Comparison of ENCODE assay signal across 23 mouse cellular contexts in genomic region chr2:28409566-28409965, GRCm38 (mm10). TPM values are rescaled to one million over a fixed set of nuclear protein-coding genes. Genes with fewer than 3 reads are reported as not detected.
DNase-seq lines count a peak whose midpoint lies in the region; ATAC-seq and TF ChIP-seq lines count a peak whose summit lies in the region.
"Had no signal": no experiment of that assay in that cellular context is flagged by ENCODE, and none has a peak within 500 bp of the region (broad histone marks: within the 10 kb centered on the region; RNA-seq: fewer than 3 reads in every experiment).

No protein-coding gene starts in this region.

- no peak for DNase-seq in hindbrain, embryonic 10.5 days (ENCODE audit: low spot score)
- peak; percentile 20 for DNase-seq in neural tube, embryonic 11.5 days (ENCODE audit: low spot score)
- DNase-seq in neural tube, embryonic 10.5 days (ENCODE audit: extremely low spot score, low spot score): no peak
- DNase-seq in hindbrain, postnatal 0 days (ENCODE audit: low spot score): peak; percentile 56
- no peak for DNase-seq in frontal cortex, postnatal 36 days (ENCODE audit: low spot score in 2 of 2)
- DNase-seq in frontal cortex, postnatal 10 days (ENCODE audit: low spot score in 2 of 2): no peak
- DNase-seq: adrenal gland, postnatal 10 days; cerebellum, adult 2 months; gastrocnemius, postnatal 10 days; heart, postnatal 4 days; kidney, postnatal 25 days; liver, embryonic 13.5 days; lung, embryonic 14.5 days; thymus, adult 18-20 months; thymus, postnatal 4 days had no signal

- no peaks in the 10 kb centered on the region for H3K9me3 ChIP-seq in hindbrain, embryonic 13.5 days
- no peaks in the 10 kb centered on the region for H3K9me3 ChIP-seq in hindbrain, embryonic 10.5 days
- H3K9me3 ChIP-seq in neural tube, embryonic 11.5 days (ENCODE audit: control insufficient read depth, low read length): no peaks in the 10 kb centered on the region
- no peaks in the 10 kb centered on the region for H3K9me3 ChIP-seq in hindbrain, postnatal 0 days (ENCODE audit: low read length)
- H3K9me3 ChIP-seq: embryonic facial prominence, embryonic 10.5 days; heart, embryonic 10.5 days; intestine, embryonic 15.5 days; liver, embryonic 13.5 days had no signal

- H3K27ac ChIP-seq in hindbrain, embryonic 13.5 days: 0 out of 2 replicates have a peak overlapping the region, but pooled peaks have one; percentile 23
- H3K27ac ChIP-seq in hindbrain, embryonic 10.5 days: no peak overlapping the region
- no peak overlapping the region for H3K27ac ChIP-seq in neural tube, embryonic 11.5 days (ENCODE audit: low read depth, low read length)
- no peak overlapping the region for H3K27ac ChIP-seq in hindbrain, postnatal 0 days
- H3K27ac ChIP-seq: embryonic facial prominence, embryonic 10.5 days; heart, embryonic 10.5 days; intestine, embryonic 15.5 days; liver, embryonic 13.5 days had no signal

- no peak for TF ChIP-seq CTCF in hindbrain, postnatal 0 days (IDR thresholded peaks at IDR 0.05; ENCODE audit: low read depth)

- WGBS in hindbrain, embryonic 13.5 days: 37% methylated on average over 3 of the region's 3 CpGs
- WGBS in hindbrain, embryonic 10.5 days: 63% methylated on average over 3 of the region's 3 CpGs
- 56% methylated on average over 3 of the region's 3 CpGs for WGBS in neural tube, embryonic 11.5 days
- 37% methylated on average over 3 of the region's 3 CpGs for WGBS in hindbrain, postnatal 0 days

- ATAC-seq in hindbrain, embryonic 13.5 days (ENCODE audit: low FRiP score): no peak
- no peak for ATAC-seq in neural tube, embryonic 11.5 days (ENCODE audit: insufficient read depth, low FRiP score, low TSS enrichment)
- ATAC-seq in hindbrain, postnatal 0 days: 0 out of 2 replicates have a peak, but pooled peaks have one; percentile 49
- ATAC-seq: intestine, embryonic 15.5 days had no signal

- no peak overlapping the region for H3K4me2 ChIP-seq in hindbrain, embryonic 13.5 days
- H3K4me2 ChIP-seq in neural tube, embryonic 11.5 days (ENCODE audit: low read depth): no peak overlapping the region
- no peak overlapping the region for H3K4me2 ChIP-seq in hindbrain, postnatal 0 days (ENCODE audit: low read depth, low read length)
- H3K4me2 ChIP-seq: intestine, embryonic 15.5 days; liver, embryonic 13.5 days; lung, embryonic 14.5 days had no signal

- no peak overlapping the region for H3K4me3 ChIP-seq in hindbrain, embryonic 13.5 days
- no peak overlapping the region for H3K4me3 ChIP-seq in hindbrain, embryonic 10.5 days
- H3K4me3 ChIP-seq in neural tube, embryonic 11.5 days (ENCODE audit: low read depth, low read length): no peak overlapping the region
- H3K4me3 ChIP-seq in hindbrain, postnatal 0 days (ENCODE audit: low read length): no peak overlapping the region
- H3K4me3 ChIP-seq: embryonic facial prominence, embryonic 10.5 days; heart, embryonic 10.5 days; intestine, embryonic 15.5 days; liver, embryonic 13.5 days had no signal

- 0 out of 2 replicates have a peak, but pooled peaks cover 6% of the 10 kb centered on the region for H3K27me3 ChIP-seq in hindbrain, embryonic 13.5 days
- no peaks in the 10 kb centered on the region for H3K27me3 ChIP-seq in hindbrain, embryonic 10.5 days (ENCODE audit: insufficient read depth, poor library complexity, severe bottlenecking)
- H3K27me3 ChIP-seq in neural tube, embryonic 11.5 days (ENCODE audit: control insufficient read depth, insufficient read depth, low read length): no peaks in the 10 kb centered on the region
- H3K27me3 ChIP-seq in hindbrain, postnatal 0 days (ENCODE audit: insufficient read depth, low read length): no peaks in the 10 kb centered on the region
- H3K27me3 ChIP-seq: intestine, embryonic 15.5 days; liver, embryonic 13.5 days had no signal

- H3K36me3 ChIP-seq in hindbrain, embryonic 13.5 days: no peaks in the 10 kb centered on the region
- no peaks in the 10 kb centered on the region for H3K36me3 ChIP-seq in hindbrain, embryonic 10.5 days
- H3K36me3 ChIP-seq in neural tube, embryonic 11.5 days (ENCODE audit: control insufficient read depth, insufficient read depth, low read length): no peaks in the 10 kb centered on the region
- no peaks in the 10 kb centered on the region for H3K36me3 ChIP-seq in hindbrain, postnatal 0 days (ENCODE audit: insufficient read depth, low read length)
- H3K36me3 ChIP-seq: embryonic facial prominence, embryonic 10.5 days; heart, embryonic 10.5 days; intestine, embryonic 15.5 days; liver, embryonic 13.5 days had no signal

- H3K9ac ChIP-seq in hindbrain, embryonic 13.5 days: no peak overlapping the region
- H3K9ac ChIP-seq in neural tube, embryonic 11.5 days (ENCODE audit: low read length): no peak overlapping the region
- H3K9ac ChIP-seq in hindbrain, postnatal 0 days (replicated peaks; ENCODE audit: low read length): no peak overlapping the region
- H3K9ac ChIP-seq: intestine, embryonic 15.5 days; liver, embryonic 13.5 days; lung, embryonic 14.5 days had no signal

- peaks cover 15% of the 10 kb centered on the region for H3K4me1 ChIP-seq in hindbrain, embryonic 13.5 days (replicated peaks)
- H3K4me1 ChIP-seq in hindbrain, embryonic 10.5 days (replicated peaks): peaks cover 13% of the 10 kb centered on the region; the same call in 1 of the 2 replicates
- H3K4me1 ChIP-seq in neural tube, embryonic 11.5 days (ENCODE audit: control insufficient read depth, insufficient read depth, low read length): no peaks in the 10 kb centered on the region
- 0 out of 2 replicates have a peak, but pooled peaks cover 4% of the 10 kb centered on the region for H3K4me1 ChIP-seq in hindbrain, postnatal 0 days (ENCODE audit: insufficient read depth, low read length)
- H3K4me1 ChIP-seq: liver, embryonic 13.5 days had no signal

RNA-seq across cellular contexts. Expression of gene Ppp1r26, which starts 37.0 kb away (rescaled TPM):
- 11.3 and 14.0 TPM in 2 replicates for polyA plus RNA-seq in hindbrain, embryonic 13.5 days (2015; fragmentation: Nextera tagmentation; extraction: Ambion mirVana)
- 4.3 and 5.2 TPM in 2 replicates for polyA plus RNA-seq in hindbrain, embryonic 10.5 days (2016; fragmentation: Nextera tagmentation; extraction: Ambion mirVana)
- polyA plus RNA-seq in neural tube, embryonic 11.5 days (2014; fragmentation: Nextera tagmentation; extraction: Ambion mirVana): 4.0 and 5.0 TPM in 2 replicates
- total RNA-seq in hindbrain, postnatal 0 days (2014; rRNA removed): 58.8 and 78.7 TPM in 2 replicates
- polyA plus RNA-seq in hindbrain, postnatal 0 days (2015; fragmentation: Nextera tagmentation; extraction: Ambion mirVana): 10.4 and 11.2 TPM in 2 replicates
- total RNA-seq: MEL had no signal

RNA-seq across cellular contexts. Expression of gene 1700007K13Rik, which starts 56.6 kb away (rescaled TPM):
- polyA plus RNA-seq in hindbrain, embryonic 13.5 days (2015; fragmentation: Nextera tagmentation; extraction: Ambion mirVana): 2.4 and 3.1 TPM in 2 replicates
- 2.3 and 3.6 TPM in 2 replicates for polyA plus RNA-seq in hindbrain, embryonic 10.5 days (2016; fragmentation: Nextera tagmentation; extraction: Ambion mirVana)
- polyA plus RNA-seq in neural tube, embryonic 11.5 days (2014; fragmentation: Nextera tagmentation; extraction: Ambion mirVana): 0.42 and 0.99 TPM in 2 replicates
- total RNA-seq in hindbrain, postnatal 0 days (2014; rRNA removed): 2.8 and 8.6 TPM in 2 replicates
- polyA plus RNA-seq in hindbrain, postnatal 0 days (2015; fragmentation: Nextera tagmentation; extraction: Ambion mirVana): 6.1 and 7.1 TPM in 2 replicates
- total RNA-seq: granulocyte monocyte progenitor cell, adult 5-6 weeks; heart, postnatal 4 days; megakaryocyte, adult 5-6 weeks; MEL had no signal
- polyA plus RNA-seq: intestine, embryonic 15.5 days; liver, embryonic 13.5 days; lung, embryonic 14.5 days; small intestine, adult 2 months had no signal

RNA-seq across cellular contexts. Expression of gene Mrps2, which starts 58.3 kb away (rescaled TPM):
- polyA plus RNA-seq in hindbrain, embryonic 13.5 days (2015; fragmentation: Nextera tagmentation; extraction: Ambion mirVana): 51.9 and 52.6 TPM in 2 replicates
- polyA plus RNA-seq in hindbrain, embryonic 10.5 days (2016; fragmentation: Nextera tagmentation; extraction: Ambion mirVana): 61.7 and 63.1 TPM in 2 replicates
- polyA plus RNA-seq in neural tube, embryonic 11.5 days (2014; fragmentation: Nextera tagmentation; extraction: Ambion mirVana): 66.7 and 66.9 TPM in 2 replicates
- 31.5 and 33.0 TPM in 2 replicates for total RNA-seq in hindbrain, postnatal 0 days (2014; rRNA removed)
- 39.2 and 42.6 TPM in 2 replicates for polyA plus RNA-seq in hindbrain, postnatal 0 days (2015; fragmentation: Nextera tagmentation; extraction: Ambion mirVana)

Comparison
In these comparisons a context has a peak if more than half of its experiments do, and no peak if none do; other contexts are left out.
1. DNase-seq: peak in neural tube, embryonic 11.5 days (single experiment) and hindbrain, postnatal 0 days (single experiment); none in hindbrain, embryonic 10.5 days (single experiment), neural tube, embryonic 10.5 days (single experiment), frontal cortex, postnatal 36 days (0 of 2) and frontal cortex, postnatal 10 days (0 of 2).